Mouse (Mus musculus) stomach, embryonic 16.5 days (tissue): ENCODE data around the gene Rnaseh2b. TPM values are rescaled to one million over a fixed set of nuclear protein-coding genes. Genes with fewer than 3 reads are reported as not detected.

Source experiments
- ATAC-seq: fragments of 200-750 bp; cut with Nextera tagmentation; 2 replicates; pipeline ENCODE4 v1.8.0; 2017; ENCODE audit warnings: moderate number of reproducible peaks, moderate TSS enrichment; ENCODE audit not compliant: insufficient read depth, low FRiP score
- H3K27ac ChIP-seq: fragments of 300-500 bp; sonication (generic); 2 replicates; pipeline ENCODE4 v1.5.1; 2014; ENCODE audit warnings: low read length
- H3K27me3 ChIP-seq: fragments of 300-500 bp; sonication (generic); 2 replicates; pipeline ENCODE4 v1.6.1; 2014; ENCODE audit warnings: low read length, control low read depth, mixed read lengths; ENCODE audit not compliant: control insufficient read depth, insufficient read depth
- H3K36me3 ChIP-seq: fragments of 300-500 bp; sonication (generic); 2 replicates; pipeline ENCODE4 v1.6.1; 2014; ENCODE audit warnings: low read length; ENCODE audit not compliant: control insufficient read depth, insufficient read depth
- H3K4me1 ChIP-seq: fragments of 300-500 bp; sonication (generic); 2 replicates; pipeline ENCODE4 v1.6.1; 2014; ENCODE audit warnings: low read length, control low read depth, mixed read lengths; ENCODE audit not compliant: control insufficient read depth, insufficient read depth
- H3K4me2 ChIP-seq: fragments of 300-500 bp; sonication (generic); 2 replicates; pipeline ENCODE4 v1.6.1; 2014; ENCODE audit warnings: low read depth, low read length, mixed read lengths
- H3K4me3 ChIP-seq: fragments of 300-500 bp; sonication (generic); replicated peaks from 2 replicates; pipeline ENCODE4 v1.5.1; 2014; ENCODE audit warnings: mild to moderate bottlenecking, low read length
- H3K9ac ChIP-seq: fragments of 300-500 bp; sonication (generic); 2 replicates; pipeline ENCODE4 v1.6.1; 2014; ENCODE audit warnings: low read length
- H3K9me3 ChIP-seq: fragments of 300-500 bp; sonication (generic); replicated peaks from 2 replicates; pipeline ENCODE4 v1.6.1; 2016; ENCODE audit warnings: low read length, control low read depth; ENCODE audit not compliant: control insufficient read depth
- WGBS: fragments of 180-500 bp; shearing (Covaris S2); extraction: QIAGEN DNeasy Blood & Tissue Kit; methylation state at CpG from one replicate; pipeline ENCODE4 v1.1.7; 2014; 5-methylcytosine and 5-hydroxymethylcytosine counted together
- polyA plus RNA-seq: library from polyadenylated mRNA; unstranded; fragments of >200 nt; fragmentation: Nextera tagmentation; extraction: Ambion mirVana; gene quantifications from 2 replicates; pipeline ENCODE4 v1.2.1, GENCODE M21; 2015

The Rnaseh2b gene
- polyA plus RNA-seq, 1 experiment from 2014 or later, result 46.6 TPM

- no peak overlapping the region for H3K9ac ChIP-seq
- H3K4me1 ChIP-seq, result peaks cover 10% of the 10 kb centered on the region
- no peak overlapping the region for H3K27ac ChIP-seq
- no peak for ATAC-seq
- H3K4me2 ChIP-seq, result no peak overlapping the region
- no peaks in the 10 kb centered on the region for H3K36me3 ChIP-seq
- H3K4me3 ChIP-seq, result no peak overlapping the region
- no peaks in the 10 kb centered on the region for H3K27me3 ChIP-seq
- H3K9me3 ChIP-seq, result no peaks in the 10 kb centered on the region
- 16% methylated on average over 2 of the region's 2 CpGs for WGBS
Observed at GRCm38 (mm10) chr14:62327171-62327570, 34.8 kb downstream of the Rnaseh2b start.

DNA sequence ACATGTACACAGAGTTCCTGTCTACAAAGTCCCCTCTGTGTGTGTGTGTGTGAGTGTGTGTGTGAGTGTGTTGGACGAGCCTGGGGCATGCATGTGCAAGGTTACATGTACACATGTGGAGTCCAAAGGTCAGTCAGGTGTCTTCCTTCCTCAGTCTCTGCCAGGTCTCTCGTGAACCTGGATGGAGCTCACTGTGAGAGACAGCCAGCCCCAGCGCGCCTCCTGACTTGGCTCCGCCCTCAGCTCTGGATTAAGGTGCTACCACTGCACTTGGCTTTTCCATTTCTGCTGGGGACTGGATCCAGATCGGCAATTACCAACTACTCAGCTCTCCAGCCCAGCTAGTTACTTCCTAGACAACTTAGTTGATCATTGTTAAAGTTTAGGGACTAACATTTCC is 36.2 kb downstream of the Rnaseh2b start:
- Histone ChIP-seq H3K4me1 (peaks cover 18% of the 10 kb centered on the region), H3K4me3 (no peak overlapping the region), H3K9me3 (no peaks in the 10 kb centered on the region), H3K27ac (no peak overlapping the region), H3K27me3 (no peaks in the 10 kb centered on the region), H3K9ac (no peak overlapping the region), H3K4me2 (no peak overlapping the region), H3K36me3 (no peaks in the 10 kb centered on the region)
- ATAC-seq, result no peak
- WGBS, result 40% methylated on average over 6 of the region's 6 CpGs

DNA sequence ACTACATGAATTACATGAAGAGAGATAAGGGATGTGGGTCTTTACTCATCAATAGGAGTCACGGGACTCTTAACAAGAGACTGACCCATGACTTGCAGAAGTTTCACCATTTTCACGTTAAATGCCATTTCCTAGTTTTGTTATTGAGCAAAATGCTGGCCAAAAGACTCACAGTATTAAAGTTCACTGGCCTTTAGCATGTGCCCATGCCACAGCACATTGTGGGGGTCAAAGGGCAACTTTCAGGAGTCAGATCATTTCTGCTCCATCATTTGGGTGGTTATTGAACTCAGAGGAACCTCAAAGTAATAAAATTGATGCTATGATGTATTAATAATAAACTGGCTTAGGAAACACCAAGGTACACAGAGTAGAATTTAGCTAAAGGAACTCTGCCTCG is 37.2 kb downstream of the Rnaseh2b start:
- WGBS, result 82% methylated on average over 3 of the region's 3 CpGs
- Histone ChIP-seq H3K4me3 (no peak overlapping the region), H3K9ac (no peak overlapping the region), H3K4me1 (peaks cover 18% of the 10 kb centered on the region), H3K27ac (no peak overlapping the region), H3K36me3 (no peaks in the 10 kb centered on the region), H3K9me3 (no peaks in the 10 kb centered on the region), H3K27me3 (no peaks in the 10 kb centered on the region), H3K4me2 (no peak overlapping the region)
- no peak for ATAC-seq

DNA sequence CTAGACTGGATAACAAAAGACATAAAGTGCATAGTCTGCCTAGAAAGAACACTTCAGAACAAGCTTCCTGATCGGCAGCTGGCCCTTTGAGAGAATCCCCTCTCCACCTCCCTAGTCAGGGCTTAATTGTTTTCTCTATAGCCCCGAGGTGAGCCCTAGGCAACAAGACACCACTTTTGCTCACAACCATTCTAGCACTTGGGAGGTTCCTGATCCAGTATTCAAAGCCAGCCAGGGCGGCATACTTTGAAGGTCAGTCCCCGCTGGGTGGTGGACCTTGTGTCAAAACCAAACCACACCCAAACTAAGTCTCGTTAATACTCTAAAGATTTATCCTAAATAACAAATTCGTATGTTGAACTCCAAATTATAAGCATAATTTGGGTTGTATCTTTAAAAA is 39.1 kb downstream of the Rnaseh2b start:
- Histone ChIP-seq H3K9ac (peak overlapping the region; percentile 90), H3K4me2 (peak overlapping the region; percentile 58), H3K9me3 (no peaks in the 10 kb centered on the region), H3K4me1 (peaks cover 15% of the 10 kb centered on the region), H3K4me3 (peak overlapping the region; percentile 76), H3K36me3 (no peaks in the 10 kb centered on the region), H3K27me3 (no peaks in the 10 kb centered on the region), H3K27ac (0 out of 2 replicates have a peak overlapping the region, but pooled peaks have one; percentile 86)
- 28% methylated on average over 6 of the region's 6 CpGs for WGBS
- no peak for ATAC-seq

DNA sequence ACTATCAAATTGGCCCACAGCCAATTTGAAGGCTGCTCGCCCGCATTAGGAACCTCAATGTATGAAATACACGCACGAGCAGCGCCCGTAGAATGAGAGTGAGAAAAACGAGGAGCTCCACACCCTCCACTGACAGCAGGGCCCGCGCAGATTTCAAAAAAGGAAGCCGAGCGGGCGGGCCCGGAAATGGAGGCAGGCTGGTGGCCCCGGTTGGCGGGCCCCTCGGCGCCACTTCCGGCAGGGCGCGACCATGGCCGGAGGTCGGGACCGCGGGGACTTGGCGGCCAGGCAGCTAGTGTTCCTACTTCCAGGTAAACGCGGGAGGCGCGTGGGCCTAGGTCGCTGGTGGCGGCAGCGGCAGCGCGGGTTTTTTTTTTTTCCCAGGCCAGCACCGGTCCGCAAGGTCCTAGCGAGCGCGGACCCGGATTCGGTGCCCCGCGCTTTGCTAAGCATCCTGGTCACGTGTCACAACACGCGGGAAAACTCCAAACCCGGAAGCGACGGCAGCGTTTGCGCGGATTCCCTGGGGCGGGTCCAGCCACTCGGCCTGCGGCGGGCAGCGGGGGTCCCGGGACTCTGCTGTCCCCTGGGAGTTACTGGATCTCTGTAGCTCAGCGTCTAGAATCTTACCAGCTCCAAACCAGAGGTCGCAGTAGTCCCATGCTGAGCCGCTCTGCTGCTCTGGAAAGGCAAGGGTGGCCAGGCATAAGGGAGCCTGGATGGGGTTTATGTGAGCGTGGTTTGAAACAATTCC is 39.7 kb downstream of the Rnaseh2b start:
- Histone ChIP-seq H3K27me3 (no peaks in the 10 kb centered on the region), H3K27ac (peak overlapping the region; percentile 86), H3K4me2 (peak overlapping the region; percentile 58), H3K4me3 (peak overlapping the region; percentile 76), H3K9ac (peak overlapping the region; percentile 90), H3K9me3 (no peaks in the 10 kb centered on the region), H3K36me3 (no peaks in the 10 kb centered on the region), H3K4me1 (peaks cover 12% of the 10 kb centered on the region)
- under 1% methylated on average over 62 of the region's 62 CpGs for WGBS
- ATAC-seq, result peak; percentile 89

- Histone ChIP-seq H3K4me2 (no peak overlapping the region), H3K9ac (no peak overlapping the region), H3K4me3 (no peak overlapping the region), H3K9me3 (no peaks in the 10 kb centered on the region), H3K27ac (no peak overlapping the region), H3K4me1 (peaks cover 12% of the 10 kb centered on the region), H3K27me3 (no peaks in the 10 kb centered on the region), H3K36me3 (no peaks in the 10 kb centered on the region)
- ATAC-seq, result no peak
- 74% methylated on average over 9 of the region's 9 CpGs for WGBS
Observed at GRCm38 (mm10) chr14:62333909-62334687, 41.7 kb downstream of the Rnaseh2b start.

DNA sequence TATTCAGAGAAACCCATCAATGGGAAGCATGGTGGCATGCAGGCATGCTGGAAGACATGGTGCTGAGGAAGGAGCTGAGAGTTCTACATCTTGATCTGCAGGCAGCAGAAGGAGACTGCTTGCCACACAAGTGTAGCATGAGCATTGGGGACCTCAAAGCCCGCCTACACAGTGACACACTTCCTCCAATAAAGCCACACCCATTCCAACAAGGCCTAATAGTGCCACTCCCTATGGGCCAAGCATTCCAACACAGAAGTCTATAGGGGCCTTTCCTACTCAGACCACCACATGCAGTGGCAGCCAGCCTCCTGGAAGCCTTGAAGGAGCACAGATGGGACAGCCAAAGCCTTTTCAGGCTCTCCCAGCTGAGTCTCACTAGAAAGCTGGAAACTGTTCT is 46.8 kb downstream of the Rnaseh2b start:
- no peak overlapping the region for H3K27ac ChIP-seq
- no peak overlapping the region for H3K4me3 ChIP-seq
- 100% methylated on average over 1 of the region's 1 CpGs for WGBS
- no peaks in the 10 kb centered on the region for H3K36me3 ChIP-seq
- H3K4me2 ChIP-seq, result no peak overlapping the region
- H3K9ac ChIP-seq, result no peak overlapping the region
- H3K27me3 ChIP-seq, result no peaks in the 10 kb centered on the region
- no peak for ATAC-seq
- no peaks in the 10 kb centered on the region for H3K9me3 ChIP-seq
- no peaks in the 10 kb centered on the region; the same call in 1 of the 2 replicates for H3K4me1 ChIP-seq

DNA sequence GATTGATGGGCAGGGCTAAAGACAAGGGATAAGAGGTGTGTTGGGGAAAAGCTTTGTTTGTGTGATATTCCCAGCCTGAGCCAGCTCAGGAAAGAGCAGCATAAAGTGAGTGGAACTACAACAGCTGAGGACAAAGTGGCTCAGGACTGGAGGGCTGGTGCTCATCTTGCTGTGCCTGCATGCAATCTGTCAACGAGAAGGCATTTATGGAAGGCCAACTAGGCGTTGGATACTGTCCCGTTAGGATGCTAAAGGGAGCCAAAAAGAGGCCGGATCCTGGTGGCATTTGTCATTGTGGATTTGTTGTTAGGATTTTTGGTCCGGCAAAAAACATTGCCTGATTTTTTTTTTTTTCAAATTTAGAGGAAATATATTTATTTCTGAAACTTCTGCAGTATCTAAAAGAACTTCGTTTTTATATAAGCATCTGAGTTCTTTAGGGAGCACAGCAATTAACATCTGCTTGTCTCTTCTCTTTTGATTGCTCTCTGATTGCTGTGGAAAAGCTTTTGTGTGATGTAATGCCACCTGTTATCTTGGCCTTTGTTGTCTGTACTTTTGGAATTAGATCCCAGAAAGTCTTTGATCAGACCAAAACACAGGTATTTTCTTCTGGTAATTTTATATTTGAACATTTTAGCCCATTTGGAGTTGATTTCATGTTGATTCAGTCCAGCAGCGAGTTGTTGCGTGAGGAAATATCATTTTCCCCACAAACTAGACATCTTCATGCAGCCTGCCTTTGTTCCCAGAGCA is 49.7 kb downstream of the Rnaseh2b start:
- no peaks in the 10 kb centered on the region for H3K9me3 ChIP-seq
- 0 out of 2 replicates have a peak overlapping the region, but pooled peaks have one; percentile 8 for H3K27ac ChIP-seq
- no peaks in the 10 kb centered on the region for H3K27me3 ChIP-seq
- H3K4me3 ChIP-seq, result no peak overlapping the region
- no peak for ATAC-seq
- no peak overlapping the region for H3K9ac ChIP-seq
- H3K36me3 ChIP-seq, result no peaks in the 10 kb centered on the region
- whole genome bisulfite sequencing, result 58% methylated on average over 8 of the region's 8 CpGs
- H3K4me2 ChIP-seq, result no peak overlapping the region
- H3K4me1 ChIP-seq, result no peaks in the 10 kb centered on the region; the same call in 1 of the 2 replicates
